Comparison of ENCODE assay signal across 19 mouse cellular contexts in the genomic region with DNA sequence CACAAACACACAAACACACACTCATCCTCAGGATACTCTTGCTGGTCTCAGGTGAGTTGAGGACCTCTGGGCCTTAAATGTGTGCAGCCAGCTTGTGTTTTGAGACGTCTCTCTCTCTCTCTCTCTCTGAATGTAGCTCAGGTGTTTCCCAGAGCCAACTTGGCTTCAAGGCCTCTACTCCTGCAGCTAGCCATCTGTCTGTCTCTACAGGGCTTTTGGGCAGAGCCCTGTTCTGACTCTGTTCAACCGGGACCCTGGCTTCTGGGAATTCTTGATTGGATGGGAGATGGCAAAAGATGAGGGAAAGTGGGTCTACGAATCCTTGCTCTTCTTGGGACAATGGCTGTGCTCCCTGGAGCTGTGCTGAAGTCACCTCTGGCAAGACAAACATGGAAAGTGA.
DNase-seq lines count a peak whose midpoint lies in the region; ATAC-seq lines count a peak whose summit lies in the region.
"Had no signal": no experiment of that assay in that cellular context is flagged by ENCODE, and none has a peak within 500 bp of the region (broad histone marks: within the 10 kb centered on the region; RNA-seq: fewer than 3 reads in every experiment).

No protein-coding gene starts in this region.

- DNase-seq in cerebellum, postnatal 4 days (ENCODE audit: low spot score in 2 of 2) = no peak
- DNase-seq in brain, adult 2 months (ENCODE audit: low read depth, low spot score) = peak; percentile 55
- peak; percentile 21 for DNase-seq in cerebellum, adult 9-11 months
- DNase-seq in cerebellum, postnatal 25 days = peak; percentile 58 to 61
- DNase-seq in natural killer cell, adult 2 months (ENCODE audit: low spot score in 2 of 2) = no peak
- DNase-seq in testis, postnatal 10 days (ENCODE audit: low spot score) = no peak
- DNase-seq: adrenal gland, adult 8-10 months; adrenal gland, postnatal 25 days; embryo, embryonic 11 days; gastrocnemius, postnatal 25 days; heart, adult 18-20 months; heart, postnatal 14 days; heart, postnatal 4 days; kidney, adult 2 months had no signal

- ATAC-seq in cerebellum, adult (ENCODE audit: insufficient number of reproducible peaks, low FRiP score, low TSS enrichment) = peak; percentile 56; the same call in 1 of the 2 replicates
- ATAC-seq in megakaryocyte, adult 5-6 weeks (ENCODE audit: poor library complexity, severe bottlenecking) = no peak
- ATAC-seq: activated CD4-positive, CD25-positive, alpha-beta regulatory T cell, adult 4 months; forebrain, embryonic 15.5 days; intestine, postnatal 0 days had no signal

Comparison
In these comparisons a context has a peak if more than half of its experiments do, and no peak if none do; other contexts are left out.
1. DNase-seq: peak in brain, adult 2 months (single experiment), cerebellum, adult 9-11 months (single experiment) and cerebellum, postnatal 25 days (2 of 2); none in cerebellum, postnatal 4 days (0 of 2), natural killer cell, adult 2 months (0 of 2) and testis, postnatal 10 days (single experiment).